Mouse (Mus musculus): Measurements from ENCODE around the gene Tlr12.

GRCm38 (mm10) chr4:128575811-128576210 lies 42.6 kb downstream of the Tlr12 start:
- TF ChIP-seq CTCF (IDR thresholded peaks at IDR 0.05; ENCODE audit: low read depth) (no peak), EP300 (IDR thresholded peaks at IDR 0.05; ENCODE audit: low read depth) (no peak)
